Mouse (Mus musculus): ENCODE data around the gene Nectin1. TPM values are rescaled to one million over a fixed set of nuclear protein-coding genes. Genes with fewer than 3 reads are reported as not detected.

Gene Nectin1
- total and polyA plus RNA-seq, 3 experiments: 0.26 to 1.9 (median 1.8) TPM

DNA sequence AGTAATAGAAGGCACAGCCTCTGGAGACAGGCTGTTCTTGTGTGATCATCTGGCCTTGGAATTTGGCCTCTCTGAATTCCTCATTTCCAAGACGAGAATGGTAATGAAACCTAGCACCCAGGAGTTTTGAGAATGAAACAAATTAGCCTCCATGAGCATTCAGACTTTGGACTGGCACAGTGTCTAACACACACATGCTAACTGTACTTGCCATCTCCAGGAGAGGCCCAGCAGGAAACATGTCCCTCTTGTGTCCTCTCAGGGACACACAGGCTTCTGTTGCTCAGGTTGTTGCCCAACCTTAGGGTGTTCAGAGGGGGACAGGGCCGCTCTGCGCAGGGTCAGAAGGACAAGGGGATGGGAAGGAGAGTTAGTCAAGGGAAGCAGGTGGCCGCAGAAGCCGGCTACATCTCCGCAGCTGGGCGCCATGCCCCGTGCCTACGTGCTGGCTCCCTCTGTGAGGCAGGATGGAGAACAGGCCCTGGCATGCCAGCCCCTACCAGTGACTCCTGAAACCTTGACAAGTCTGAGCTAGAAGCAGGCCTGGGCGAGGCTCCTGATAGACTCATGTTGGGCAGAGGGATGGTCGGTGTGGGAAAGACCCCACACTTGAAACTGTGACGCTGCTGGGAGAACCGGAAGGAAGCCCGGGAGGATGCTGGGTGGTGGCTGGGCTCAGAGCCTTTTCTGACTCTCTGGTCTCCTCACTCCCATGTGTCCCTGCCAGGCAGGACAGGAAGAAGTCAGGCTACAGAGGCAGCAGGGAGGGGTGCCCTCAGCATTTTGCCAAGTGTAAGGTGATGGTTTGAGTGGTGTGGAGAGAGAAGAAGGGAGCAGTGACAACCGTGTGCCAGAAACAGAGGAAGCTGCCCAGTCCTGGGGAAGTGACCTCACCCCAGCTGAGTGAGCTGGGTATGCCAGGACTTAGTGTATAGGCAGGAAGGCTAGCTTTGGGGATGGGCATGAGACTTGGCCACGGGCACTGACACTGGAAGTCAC, 33.9 kb downstream of the Nectin1 start:
- no peaks in the 10 kb centered on the region for H3K27me3 ChIP-seq (replicated peaks)
- H3K4me3 ChIP-seq (replicated peaks in 1 of 3; ENCODE audit: low read depth in 2 of 3, low read length in 2 of 3, poor library complexity in 1 of 3): peak overlapping the region in 1 of 3 experiments; percentile 19
- in situ Hi-C loops (cut with MboI; ENCODE audit: low pct_ligation_motif_present, low pct_unique_long_range_greater_than_20kb, low sequenced_read_pairs): no loop called here
- H3K4me1 ChIP-seq (ENCODE audit: control insufficient read depth in 1 of 2, insufficient read depth in 2 of 2): peaks cover 43 to 85% of the 10 kb centered on the region in 2 experiments
- H3K9ac ChIP-seq (ENCODE audit: insufficient read depth, low read depth): no peak overlapping the region
- TF ChIP-seq SIN3A (IDR thresholded peaks at IDR 0.05; ENCODE audit: low read length) (0 out of 2 replicates have a peak, but pooled peaks have one; percentile 30), ZMIZ1 (IDR thresholded peaks at IDR 0.05; ENCODE audit: low read depth, low read length) (peak; percentile 52; the same call in 1 of the 2 replicates), UBTF (IDR thresholded peaks at IDR 0.05; ENCODE audit: low read depth, low read length) (no peak), MAFK (IDR thresholded peaks at IDR 0.05; ENCODE audit: insufficient replicate concordance, low read length) (no peak), GABPA (IDR thresholded peaks at IDR 0.05; ENCODE audit: insufficient replicate concordance, low read depth, low read length) (no peak), IRF4 (IDR thresholded peaks at IDR 0.05; ENCODE audit: low read depth, low read length) (peak; percentile 75), NRF1 (IDR thresholded peaks at IDR 0.05; ENCODE audit: low read depth, low read length) (0 out of 2 replicates have a peak, but pooled peaks have one; percentile 15), MAZ (IDR thresholded peaks at IDR 0.05; ENCODE audit: low read depth, low read length) (0 out of 2 replicates have a peak, but pooled peaks have one; percentile 37), MAX (IDR thresholded peaks at IDR 0.05; ENCODE audit: low read length) (peak; percentile 46; the same call in 1 of the 2 replicates), POLR2A (IDR thresholded peaks at IDR 0.05; ENCODE audit: low read depth, low read length) (0 out of 2 replicates have a peak, but pooled peaks have one; percentile 7), RAD21 (IDR thresholded peaks at IDR 0.05; ENCODE audit: low read depth, low read length) (no peak), MEF2A (IDR thresholded peaks at IDR 0.05; ENCODE audit: borderline replicate concordance, low read depth, low read length) (0 out of 2 replicates have a peak, but pooled peaks have one; percentile 37), MYC (IDR thresholded peaks at IDR 0.05; ENCODE audit: low read depth, low read length) (no peak), TCF12 (IDR thresholded peaks at IDR 0.05; ENCODE audit: low read depth, low read length) (peak; percentile 37), CHD1 (IDR thresholded peaks at IDR 0.05; ENCODE audit: low read depth, low read length) (peak; percentile 97), CHD2 (IDR thresholded peaks at IDR 0.05; ENCODE audit: low read length) (0 out of 2 replicates have a peak, but pooled peaks have one; percentile 24), ELF1 (IDR thresholded peaks at IDR 0.05; ENCODE audit: low read depth, low read length) (peak; percentile 58), SMC3 (IDR thresholded peaks at IDR 0.05; ENCODE audit: low read depth, low read length) (no peak)
- no peaks in the 10 kb centered on the region for H3K9me3 ChIP-seq (replicated peaks; ENCODE audit: low read length)
- dilution Hi-C loops (cut with MboI; ENCODE audit: extremely low pct_ligation_motif_present, extremely low pct_unique_long_range_greater_than_20kb, low sequenced_read_pairs): no loop called here
- H3K79me2 ChIP-seq (replicated peaks; ENCODE audit: control insufficient read depth, extremely low read depth, insufficient read depth, poor library complexity, severe bottlenecking): no peaks in the 10 kb centered on the region
- peak overlapping the region; percentile 43; the same call in 1 of the 2 replicates for H3K27ac ChIP-seq (ENCODE audit: insufficient read depth, low read depth)
- no peaks in the 10 kb centered on the region for H3K36me3 ChIP-seq (replicated peaks in 1 of 2; ENCODE audit: control insufficient read depth in 1 of 2, insufficient read depth in 1 of 2, low read length in 1 of 2)
- H3K4me2 ChIP-seq (ENCODE audit: insufficient read depth, low read depth, poor library complexity, severe bottlenecking): no peak overlapping the region
- DNase-seq (ENCODE audit: extremely low read depth): peak; percentile 17

GRCm38 (mm10) chr9:43780883-43781282, 37.1 kb downstream of the Nectin1 start:
- DNase-seq (ENCODE audit: extremely low read depth): peak; percentile 58
- no peak overlapping the region for H3K27ac ChIP-seq (ENCODE audit: insufficient read depth, low read depth)
- H3K4me2 ChIP-seq (ENCODE audit: insufficient read depth, low read depth, poor library complexity, severe bottlenecking): no peak overlapping the region
- no peaks in the 10 kb centered on the region for H3K79me2 ChIP-seq (replicated peaks; ENCODE audit: control insufficient read depth, extremely low read depth, insufficient read depth, poor library complexity, severe bottlenecking)
- peaks cover 43 to 79% of the 10 kb centered on the region in 2 experiments for H3K4me1 ChIP-seq (ENCODE audit: control insufficient read depth in 1 of 2, insufficient read depth in 2 of 2)
- H3K4me3 ChIP-seq (replicated peaks in 1 of 3; ENCODE audit: low read depth in 2 of 3, low read length in 2 of 3, poor library complexity in 1 of 3): no peak overlapping the region
- dilution Hi-C loops (cut with MboI; ENCODE audit: extremely low pct_ligation_motif_present, extremely low pct_unique_long_range_greater_than_20kb, low sequenced_read_pairs): no loop called here
- H3K27me3 ChIP-seq (replicated peaks): no peaks in the 10 kb centered on the region
- H3K9me3 ChIP-seq (replicated peaks; ENCODE audit: low read length): no peaks in the 10 kb centered on the region
- no peak for TF ChIP-seq USF1 (IDR thresholded peaks at IDR 0.05; ENCODE audit: low read depth, low read length)
- TF ChIP-seq UBTF (IDR thresholded peaks at IDR 0.05; ENCODE audit: low read depth, low read length): no peak
- TF ChIP-seq JUND (conservative IDR thresholded peaks at IDR 0.05; ENCODE audit: low read depth, low read length): no peak
- TF ChIP-seq NELFE (IDR thresholded peaks at IDR 0.05; ENCODE audit: low read depth, low read length): no peak
- TF ChIP-seq MXI1 (IDR thresholded peaks at IDR 0.05; ENCODE audit: low read depth, low read length): no peak
- no peak for TF ChIP-seq EP300 (IDR thresholded peaks at IDR 0.05; ENCODE audit: low read length)
- no peak for TF ChIP-seq CHD2 (IDR thresholded peaks at IDR 0.05; ENCODE audit: low read length)
- no peak for TF ChIP-seq PAX5 (IDR thresholded peaks at IDR 0.05; ENCODE audit: low read length)
- TF ChIP-seq ELF1 (IDR thresholded peaks at IDR 0.05; ENCODE audit: low read depth, low read length): no peak
- TF ChIP-seq ZNF384 (IDR thresholded peaks at IDR 0.05; ENCODE audit: low read depth, low read length): no peak
- peak; percentile 62; the same call in 1 of the 2 replicates for TF ChIP-seq BHLHE40 (IDR thresholded peaks at IDR 0.05; ENCODE audit: low read depth, low read length)
- TF ChIP-seq ETS1 (conservative IDR thresholded peaks at IDR 0.05; ENCODE audit: low read depth, low read length): peak; percentile 37; the same call in 1 of the 2 replicates
- no peak for TF ChIP-seq MAZ (IDR thresholded peaks at IDR 0.05; ENCODE audit: low read depth, low read length)
- TF ChIP-seq SIN3A (IDR thresholded peaks at IDR 0.05; ENCODE audit: low read length): no peak
- no peak for TF ChIP-seq POLR2AphosphoS2 (IDR thresholded peaks at IDR 0.05; ENCODE audit: low read depth, low read length)
- H3K36me3 ChIP-seq (replicated peaks in 1 of 2; ENCODE audit: control insufficient read depth in 1 of 2, insufficient read depth in 1 of 2, low read length in 1 of 2): no peaks in the 10 kb centered on the region
- no peak overlapping the region for H3K9ac ChIP-seq (ENCODE audit: insufficient read depth, low read depth)
- in situ Hi-C loops (cut with MboI; ENCODE audit: low pct_ligation_motif_present, low pct_unique_long_range_greater_than_20kb, low sequenced_read_pairs): no loop called here
